Mouse (Mus musculus): Measurements from ENCODE around the gene Inafm1. TPM values are rescaled to one million over a fixed set of nuclear protein-coding genes. Genes with fewer than 3 reads are reported as not detected.
"Not testable (repeated sequence)": the region's sequence is repeated elsewhere in the genome, so short reads cannot be mapped to it uniquely, and the experiment has no call there.

Inafm1 gene
- polyA plus RNA-seq, 1 experiment from 2014 or later = 29.6 TPM

DNA sequence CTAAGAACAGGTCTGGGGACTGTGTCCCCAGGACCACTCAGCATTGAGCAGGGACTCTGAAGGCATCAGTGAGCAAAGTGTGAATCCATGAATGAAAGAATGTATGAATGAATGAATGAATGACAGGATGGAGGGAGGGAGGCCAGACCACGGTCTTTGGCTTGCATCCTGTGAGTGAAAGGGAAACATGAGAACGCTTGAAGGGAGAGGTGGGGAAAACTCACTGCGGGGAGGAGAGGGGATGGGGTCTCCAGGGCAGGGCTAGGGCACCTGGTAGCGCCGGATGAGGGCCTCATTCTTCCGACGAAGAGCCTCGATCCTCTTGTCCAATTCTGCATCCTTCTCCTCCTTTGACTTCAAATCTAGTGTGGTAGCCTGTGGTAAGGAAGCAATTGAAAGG, 10.6 kb upstream of the Inafm1 start:
- Histone ChIP-seq H3K36me3 (peaks cover 45% of the 10 kb centered on the region), H3K9me3 (replicated peaks) (no peaks in the 10 kb centered on the region), H3K27me3 (no peaks in the 10 kb centered on the region), H3K9ac (no peak overlapping the region), H3K4me2 (replicated peaks) (no peak overlapping the region), H3K4me3 (replicated peaks) (no peak overlapping the region), H3K27ac (replicated peaks) (peak overlapping the region; percentile 48; the same call in 1 of the 2 replicates), H3K4me1 (peaks cover 16% of the 10 kb centered on the region)
- no peak for ATAC-seq (ENCODE audit: insufficient number of reproducible peaks, low FRiP score, low TSS enrichment, low read depth)
- WGBS = 80% methylated on average over 8 of the region's 8 CpGs

DNA sequence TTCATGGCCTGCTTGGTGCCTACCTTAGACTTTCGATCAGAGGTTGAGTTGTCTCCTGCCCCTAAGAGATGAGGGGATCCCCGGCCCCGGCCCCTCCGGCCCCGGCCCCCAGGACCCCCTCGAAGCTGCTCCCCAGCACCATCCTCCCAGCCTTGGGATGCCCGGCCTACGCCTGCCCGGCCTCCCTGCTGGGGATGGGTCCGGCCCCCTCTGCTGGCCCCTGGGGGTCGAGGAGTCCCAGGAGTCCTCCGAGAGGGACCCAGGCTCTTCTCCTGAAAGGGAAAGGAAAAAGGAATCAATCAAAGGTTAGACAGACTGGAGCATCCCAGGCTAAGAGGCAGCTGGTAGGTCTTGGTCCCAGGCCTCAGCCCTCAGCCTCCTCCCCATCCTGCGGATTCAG, 8.9 kb upstream of the Inafm1 start:
- Histone ChIP-seq H3K4me1 (peaks cover 16% of the 10 kb centered on the region), H3K9ac (no peak overlapping the region), H3K27ac (replicated peaks) (no peak overlapping the region), H3K4me3 (replicated peaks) (no peak overlapping the region), H3K4me2 (replicated peaks) (no peak overlapping the region), H3K27me3 (no peaks in the 10 kb centered on the region), H3K36me3 (peaks cover 61% of the 10 kb centered on the region), H3K9me3 (replicated peaks) (no peaks in the 10 kb centered on the region)
- WGBS = 92% methylated on average over 13 of the region's 13 CpGs
- no peak for ATAC-seq (ENCODE audit: insufficient number of reproducible peaks, low FRiP score, low TSS enrichment, low read depth)

DNA sequence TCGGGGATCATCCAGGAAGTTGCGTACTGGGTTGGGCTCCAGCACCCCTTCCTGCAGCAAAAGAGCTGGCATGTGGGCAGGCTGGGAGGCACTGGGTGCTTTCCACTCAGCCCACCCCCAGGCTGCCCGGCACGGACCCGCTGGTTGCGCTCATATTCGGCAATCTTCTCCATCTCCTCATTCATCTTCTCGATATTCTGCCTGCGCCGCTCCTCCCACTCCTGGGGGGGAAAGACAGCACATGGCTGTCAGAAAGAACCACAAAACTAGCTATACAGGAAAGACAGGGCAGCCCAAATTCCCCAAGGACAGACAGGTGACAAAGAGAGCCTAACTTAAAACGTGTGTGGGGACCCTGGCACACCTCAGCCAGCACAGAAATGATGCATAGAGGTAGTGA, 7.3 kb upstream of the Inafm1 start:
- peaks cover 75% of the 10 kb centered on the region for H3K36me3 ChIP-seq
- peaks cover 16% of the 10 kb centered on the region for H3K4me1 ChIP-seq
- ATAC-seq (ENCODE audit: insufficient number of reproducible peaks, low FRiP score, low TSS enrichment, low read depth) = no peak
- no peak overlapping the region for H3K27ac ChIP-seq (replicated peaks)
- 76% methylated on average over 11 of the region's 11 CpGs for WGBS
- H3K4me3 ChIP-seq (replicated peaks) = no peak overlapping the region
- H3K4me2 ChIP-seq (replicated peaks) = no peak overlapping the region
- H3K27me3 ChIP-seq = no peaks in the 10 kb centered on the region
- H3K9ac ChIP-seq = no peak overlapping the region
- no peaks in the 10 kb centered on the region for H3K9me3 ChIP-seq (replicated peaks)

DNA sequence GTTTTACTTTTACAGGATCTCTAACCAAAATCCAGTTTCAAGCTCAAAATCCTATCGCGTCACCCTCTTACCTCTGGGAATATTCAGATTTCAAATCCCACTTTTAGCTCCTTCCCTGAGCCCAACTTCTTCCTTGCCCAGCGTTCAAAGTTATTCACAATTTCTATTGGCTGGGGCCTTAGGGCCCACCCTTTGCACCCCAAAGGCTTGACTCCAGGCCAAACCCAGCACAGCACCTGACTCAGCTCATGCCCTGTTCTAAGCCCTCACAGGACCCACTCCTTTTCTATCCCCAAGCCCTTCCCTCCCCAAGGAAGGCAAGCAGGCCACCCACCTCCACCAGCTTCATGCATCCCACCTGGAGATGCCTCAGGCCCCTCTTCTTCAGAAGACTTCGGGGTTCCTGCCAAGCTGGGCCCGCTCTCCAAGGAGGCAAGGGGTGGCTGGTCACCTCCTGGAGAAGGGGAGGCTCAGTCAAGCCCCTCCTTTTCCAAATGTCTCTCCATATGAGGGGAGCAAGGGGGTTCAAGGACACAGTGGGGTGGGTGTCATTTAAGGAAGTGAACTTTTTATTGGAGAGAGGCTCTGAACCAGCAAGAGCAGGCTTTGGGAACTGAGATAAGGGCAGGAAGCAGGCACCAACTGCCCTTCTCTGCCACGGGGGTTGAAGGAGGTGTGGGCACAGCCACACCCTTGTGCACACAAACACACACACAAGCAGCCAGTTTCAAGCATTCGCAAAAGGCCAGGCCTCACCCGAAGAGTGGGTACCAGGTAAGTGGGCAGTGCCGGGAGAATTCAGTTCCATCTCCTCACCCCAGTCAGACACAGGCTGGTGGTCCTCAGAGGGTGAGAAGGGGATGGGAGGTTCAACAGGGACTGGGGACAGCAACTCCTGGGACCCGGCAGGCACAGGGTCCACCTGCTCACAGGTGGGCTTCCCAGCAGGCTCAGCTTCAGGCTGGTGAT, 1.8 kb upstream of the Inafm1 start:
- Histone ChIP-seq H3K4me3 (replicated peaks) (no peak overlapping the region), H3K9ac (no peak overlapping the region), H3K9me3 (replicated peaks) (no peaks in the 10 kb centered on the region), H3K36me3 (peaks cover 44% of the 10 kb centered on the region), H3K4me2 (replicated peaks) (peak overlapping the region; percentile 89), H3K4me1 (peaks cover 34% of the 10 kb centered on the region), H3K27me3 (no peaks in the 10 kb centered on the region), H3K27ac (replicated peaks) (no peak overlapping the region)
- ATAC-seq (ENCODE audit: insufficient number of reproducible peaks, low FRiP score, low TSS enrichment, low read depth) = no peak
- WGBS = 83% methylated on average over 10 of the region's 10 CpGs

DNA sequence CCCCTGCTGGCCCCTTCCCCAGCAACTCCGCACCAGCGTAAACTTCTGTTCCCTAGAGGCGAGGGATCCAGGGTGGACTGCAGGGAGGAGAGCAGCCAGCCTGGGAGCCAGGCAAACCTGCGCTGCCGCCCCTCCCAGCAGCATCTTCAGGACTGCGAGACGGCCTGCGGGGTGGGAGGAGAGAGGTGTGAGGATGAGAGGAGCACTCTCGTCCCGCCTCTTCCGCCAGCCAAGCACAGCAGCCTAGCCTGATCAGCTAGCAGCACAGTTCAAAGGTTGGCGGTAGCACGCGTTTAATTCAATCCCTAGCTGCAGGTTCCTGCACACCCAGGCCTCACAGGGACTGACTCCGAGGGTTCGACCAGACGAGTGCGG, 336 bp upstream of the Inafm1 start:
- Histone ChIP-seq H3K4me3 (replicated peaks) (peak overlapping the region; percentile 72), H3K27me3 (no peaks in the 10 kb centered on the region), H3K36me3 (peaks cover 37% of the 10 kb centered on the region), H3K4me1 (peaks cover 34% of the 10 kb centered on the region), H3K27ac (replicated peaks) (peak overlapping the region; percentile 98), H3K9ac (peak overlapping the region; percentile 40), H3K4me2 (replicated peaks) (peak overlapping the region; percentile 89), H3K9me3 (replicated peaks) (no peaks in the 10 kb centered on the region)
- WGBS = 2% methylated on average over 18 of the region's 18 CpGs
- peak; percentile 71 for ATAC-seq (ENCODE audit: insufficient number of reproducible peaks, low FRiP score, low TSS enrichment, low read depth)

DNA sequence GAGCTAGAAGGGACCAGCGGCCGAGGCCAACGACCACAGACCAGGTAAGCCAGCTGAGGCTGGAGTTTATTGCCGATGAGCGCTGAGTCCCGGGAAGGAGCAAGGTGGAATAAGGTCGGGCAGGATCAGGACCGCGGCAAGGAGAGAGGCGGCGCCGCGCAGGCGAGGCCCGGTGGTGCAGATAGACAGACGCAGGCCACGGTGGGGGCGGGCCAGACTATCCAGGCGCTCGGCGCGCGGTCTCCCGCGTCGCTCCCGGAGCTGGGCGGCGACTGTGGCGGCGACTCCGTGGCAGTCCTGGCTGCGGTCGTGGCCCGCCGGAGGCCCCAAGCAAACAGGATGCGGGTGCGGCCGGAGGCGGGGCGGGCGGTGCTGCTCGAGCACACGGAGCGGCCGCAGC, 736 bp downstream of the Inafm1 start:
- under 1% methylated on average over 46 of the region's 46 CpGs for WGBS
- Histone ChIP-seq H3K4me1 (peaks cover 34% of the 10 kb centered on the region), H3K4me3 (replicated peaks) (peak overlapping the region; percentile 72), H3K27ac (replicated peaks) (peak overlapping the region; percentile 98), H3K4me2 (replicated peaks) (peak overlapping the region; percentile 89), H3K9me3 (replicated peaks) (no peaks in the 10 kb centered on the region), H3K27me3 (no peaks in the 10 kb centered on the region), H3K9ac (peak overlapping the region; percentile 70), H3K36me3 (peaks cover 26% of the 10 kb centered on the region)
- ATAC-seq (ENCODE audit: insufficient number of reproducible peaks, low FRiP score, low TSS enrichment, low read depth) = peak; percentile 81

DNA sequence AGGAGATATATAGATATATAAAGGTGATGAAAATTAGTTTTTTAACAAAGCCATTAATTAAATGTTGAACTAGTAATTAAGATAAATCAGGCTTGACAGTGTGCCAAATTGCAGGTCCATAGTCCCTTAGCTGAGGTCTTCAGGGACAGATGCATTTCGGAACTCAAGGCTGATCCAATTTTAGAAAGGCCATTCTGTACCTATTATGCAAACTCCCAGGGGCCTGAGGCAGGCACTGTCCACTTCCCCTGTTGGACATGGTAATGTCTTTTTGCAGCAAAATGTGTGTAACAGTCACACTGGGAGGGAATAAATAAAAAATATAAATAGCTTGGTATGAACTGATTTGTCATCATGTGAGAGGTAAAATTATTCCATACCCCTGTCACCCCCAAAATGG, 2.3 kb downstream of the Inafm1 start:
- ATAC-seq (ENCODE audit: insufficient number of reproducible peaks, low FRiP score, low TSS enrichment, low read depth) = no peak
- Histone ChIP-seq H3K4me2 (replicated peaks) (0 out of 2 replicates have a peak overlapping the region, but pooled peaks have one; percentile 89), H3K36me3 (peaks cover 12% of the 10 kb centered on the region), H3K9ac (no peak overlapping the region), H3K4me1 (peaks cover 34% of the 10 kb centered on the region), H3K9me3 (replicated peaks) (no peaks in the 10 kb centered on the region), H3K27me3 (no peaks in the 10 kb centered on the region), H3K27ac (replicated peaks) (no peak overlapping the region), H3K4me3 (replicated peaks) (no peak overlapping the region)
- 64% methylated on average over 1 of the region's 1 CpGs for WGBS

DNA sequence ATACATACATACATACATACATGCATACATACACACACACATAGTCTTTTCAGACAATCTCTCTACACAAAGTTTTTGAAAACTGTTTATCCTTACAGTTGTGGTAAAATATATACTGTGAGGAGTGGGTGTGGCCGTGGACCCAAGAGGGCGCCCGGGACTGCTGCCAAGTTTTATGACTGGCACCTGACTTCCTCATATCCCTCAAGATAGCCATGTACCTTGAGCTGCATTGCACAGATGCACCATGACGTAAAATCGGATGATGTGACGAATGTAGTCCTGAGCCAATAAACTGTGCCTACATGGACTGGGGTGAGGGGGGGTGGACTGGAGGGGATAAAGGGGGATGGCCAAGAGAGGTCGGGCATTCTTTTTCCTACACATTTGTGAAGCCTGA, 6.8 kb downstream of the Inafm1 start:
- WGBS = 79% methylated on average over 7 of the region's 7 CpGs

DNA sequence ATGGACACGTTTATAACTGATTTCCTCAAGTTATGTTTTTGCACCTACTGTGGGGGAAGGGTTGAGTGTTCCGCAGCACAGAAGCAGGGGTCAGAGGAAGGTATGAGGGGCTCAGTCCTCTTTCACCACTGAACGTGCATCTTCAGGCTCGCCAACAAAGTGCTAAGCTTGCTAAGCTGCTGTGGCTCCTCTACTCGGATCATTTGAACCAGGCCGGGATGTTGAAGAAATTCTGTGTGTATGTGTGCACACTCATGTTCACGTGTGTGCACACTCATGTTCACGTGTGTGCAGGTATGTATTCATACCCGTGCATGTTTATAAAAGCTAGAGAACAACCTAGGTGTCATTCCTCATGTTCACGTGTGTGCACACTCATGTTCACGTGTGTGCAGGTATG, 7.6 kb downstream of the Inafm1 start:
- no peak overlapping the region for H3K4me2 ChIP-seq (replicated peaks)
- no peak overlapping the region for H3K4me3 ChIP-seq (replicated peaks)
- no peak overlapping the region for H3K9ac ChIP-seq
- no peaks in the 10 kb centered on the region for H3K9me3 ChIP-seq (replicated peaks)
- H3K27me3 ChIP-seq = no peaks in the 10 kb centered on the region
- H3K27ac ChIP-seq (replicated peaks) = no peak overlapping the region
- no peaks in the 10 kb centered on the region for H3K4me1 ChIP-seq
- 89% methylated on average over 11 of the region's 11 CpGs for WGBS
- ATAC-seq (ENCODE audit: insufficient number of reproducible peaks, low FRiP score, low TSS enrichment, low read depth) = no peak
- H3K36me3 ChIP-seq = no peaks in the 10 kb centered on the region

More for the DNA sequence above, 6.8 kb downstream of the Inafm1 start:
- not testable (repeated sequence) for H3K9me3 ChIP-seq (replicated peaks); H3K36me3 ChIP-seq; H3K27me3 ChIP-seq; H3K4me2 ChIP-seq (replicated peaks); H3K9ac ChIP-seq; H3K27ac ChIP-seq (replicated peaks); ATAC-seq (ENCODE audit: insufficient number of reproducible peaks, low FRiP score, low TSS enrichment, low read depth); H3K4me1 ChIP-seq; H3K4me3 ChIP-seq (replicated peaks)

DNA sequence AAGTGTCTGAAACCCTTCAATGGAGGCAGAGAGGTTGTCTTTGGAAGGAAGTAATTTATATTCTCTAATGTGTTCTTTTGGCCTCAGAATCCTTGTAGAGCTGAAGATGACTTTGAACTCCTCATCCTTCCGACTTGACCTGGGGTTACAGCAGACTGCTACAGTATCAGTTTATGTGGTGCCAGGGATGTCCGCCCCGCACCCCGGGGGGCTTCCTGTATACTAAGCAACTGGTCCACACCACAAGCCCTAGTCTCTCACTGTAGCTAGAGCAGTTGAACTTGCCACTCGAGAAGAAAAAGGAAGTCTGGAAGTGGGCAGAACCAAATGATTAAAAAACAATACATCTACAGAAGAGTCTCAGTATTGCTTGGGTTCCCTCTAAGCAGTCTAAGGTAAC, 9.6 kb downstream of the Inafm1 start:
- WGBS = 78% methylated on average over 5 of the region's 5 CpGs
- H3K4me1 ChIP-seq = no peaks in the 10 kb centered on the region
- H3K4me3 ChIP-seq (replicated peaks) = no peak overlapping the region
- H3K27ac ChIP-seq (replicated peaks) = no peak overlapping the region
- H3K27me3 ChIP-seq = no peaks in the 10 kb centered on the region
- H3K9me3 ChIP-seq (replicated peaks) = no peaks in the 10 kb centered on the region
- H3K9ac ChIP-seq = no peak overlapping the region
- ATAC-seq (ENCODE audit: insufficient number of reproducible peaks, low FRiP score, low TSS enrichment, low read depth) = no peak
- H3K4me2 ChIP-seq (replicated peaks) = no peak overlapping the region
- H3K36me3 ChIP-seq = no peaks in the 10 kb centered on the region

DNA sequence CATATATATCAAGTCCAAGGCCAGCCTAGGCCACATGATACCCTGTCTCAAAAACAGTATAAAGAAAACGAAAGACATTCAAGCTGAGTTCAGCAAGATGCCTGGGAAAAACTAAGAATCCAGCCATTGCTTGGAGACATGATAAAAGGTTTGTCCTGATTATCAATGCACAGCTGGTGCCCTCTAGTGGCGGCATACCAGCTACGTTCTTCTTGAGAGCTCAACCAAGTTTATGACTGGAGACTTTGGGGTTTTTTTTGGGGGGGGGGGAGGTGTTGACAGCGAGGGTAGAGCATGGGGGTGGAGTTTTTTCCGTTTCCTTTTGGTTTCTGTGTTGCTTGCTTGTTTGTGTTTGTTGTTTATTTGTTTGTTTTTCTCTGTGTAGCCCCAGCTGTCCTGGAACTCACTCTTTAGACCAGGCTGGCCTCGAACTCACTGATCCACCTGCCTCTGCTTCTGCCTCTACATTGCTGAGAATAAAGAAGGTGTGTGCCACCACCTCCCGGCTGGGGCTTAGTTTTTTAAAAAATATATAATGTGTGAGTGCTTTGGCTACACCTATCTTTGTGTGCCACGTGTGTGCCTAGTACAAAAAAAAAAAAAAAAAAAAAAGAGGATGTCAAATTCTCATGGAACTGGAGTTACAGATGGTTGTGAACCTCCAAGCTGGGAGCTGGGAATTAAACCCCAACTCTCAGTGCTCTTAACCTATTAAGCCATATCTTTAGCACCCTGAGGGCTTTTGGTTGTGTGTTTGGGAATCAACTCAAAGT, 10.2 kb downstream of the Inafm1 start:
- Histone ChIP-seq H3K36me3 (no peaks in the 10 kb centered on the region), H3K9me3 (replicated peaks) (no peaks in the 10 kb centered on the region), H3K4me1 (no peaks in the 10 kb centered on the region), H3K9ac (no peak overlapping the region), H3K4me3 (replicated peaks) (no peak overlapping the region), H3K4me2 (replicated peaks) (no peak overlapping the region), H3K27me3 (no peaks in the 10 kb centered on the region), H3K27ac (replicated peaks) (no peak overlapping the region)
- no peak for ATAC-seq (ENCODE audit: insufficient number of reproducible peaks, low FRiP score, low TSS enrichment, low read depth)
- 28% methylated on average over 8 of the region's 8 CpGs for WGBS

Measured in embryonic facial prominence, embryonic 15.5 days (tissue).